Mouse (Mus musculus) limb, embryonic 14.5 days (tissue): ENCODE measurements at regions not wholly inside any gene's neighbourhood (a gene's known extent, or its start where the extent isn't known, plus 50 kb on each side); places are given as distances from the start of the nearest gene placed in this dataset.

ENCODE experiments used
- ATAC-seq: fragments of 200-750 bp; cut with Nextera tagmentation; 2 replicates; pipeline ENCODE4 v1.8.0; 2017; ENCODE audit warnings: low read depth, moderate number of reproducible peaks, moderate TSS enrichment; ENCODE audit not compliant: low FRiP score
- DNase-seq: peaks from one replicate; pipeline ENCODE4 v3.0.0-alpha.2; 2015; ENCODE audit warnings: low spot score
- H3K27ac ChIP-seq: fragments of 300-500 bp; sonication (generic); replicated peaks from 2 replicates; pipeline ENCODE4 v1.5.1; 2014; ENCODE audit warnings: low read depth, mild to moderate bottlenecking, low read length, moderate library complexity, mixed read lengths
- H3K27me3 ChIP-seq: fragments of 300-500 bp; sonication (generic); 2 replicates; pipeline ENCODE4 v1.6.1; 2014; ENCODE audit warnings: low read length, mixed read lengths; ENCODE audit not compliant: control insufficient read depth, insufficient read depth
- H3K36me3 ChIP-seq: fragments of 300-500 bp; sonication (generic); 2 replicates; pipeline ENCODE4 v1.6.1; 2014; ENCODE audit warnings: mild to moderate bottlenecking, low read length, moderate library complexity, mixed read lengths; ENCODE audit not compliant: control insufficient read depth, insufficient read depth
- H3K4me1 ChIP-seq: fragments of 300-500 bp; sonication (generic); 2 replicates; pipeline ENCODE4 v1.6.1; 2014; ENCODE audit warnings: antibody characterized with exemption, low read length, mixed read lengths; ENCODE audit not compliant: control insufficient read depth, insufficient read depth
- H3K4me2 ChIP-seq: fragments of 300-500 bp; sonication (generic); replicated peaks from 2 replicates; pipeline ENCODE4 v1.6.1; 2014; ENCODE audit warnings: low read depth, mild to moderate bottlenecking, low read length, moderate library complexity; ENCODE audit not compliant: severe bottlenecking
- H3K4me3 ChIP-seq: fragments of 300-500 bp; sonication (generic); replicated peaks from 2 replicates; pipeline ENCODE4 v1.5.1; 2014; ENCODE audit warnings: low read length
- H3K9ac ChIP-seq: fragments of 300-500 bp; sonication (generic); 2 replicates; pipeline ENCODE4 v1.6.1; 2014; ENCODE audit warnings: mild to moderate bottlenecking, low read depth, low read length, moderate library complexity; ENCODE audit not compliant: severe bottlenecking
- H3K9me3 ChIP-seq: fragments of 300-500 bp; sonication (generic); 2 replicates; pipeline ENCODE4 v1.6.1; 2016; ENCODE audit warnings: low read length; ENCODE audit not compliant: control insufficient read depth
- POLR2A ChIP-seq: fragments of 200-500 bp; IDR thresholded peaks from 2 replicates; pipeline ENCODE4 v1.8.0; 2012; ENCODE audit warnings: inconsistent platforms, mild to moderate bottlenecking, moderate library complexity, borderline replicate concordance; ENCODE audit not compliant: insufficient read depth, insufficient read length; ENCODE audit errors: extremely low read depth
- WGBS: fragments of 180-500 bp; shearing (Covaris S2); extraction: QIAGEN DNeasy Blood & Tissue Kit; methylation state at CpG from one replicate; pipeline ENCODE4 v1.1.7; 2014; 5-methylcytosine and 5-hydroxymethylcytosine counted together

GRCm38 (mm10) chr2:48432545-48432944 is 381.4 kb upstream of the Acvr2a start:
- Histone ChIP-seq H3K4me1 (no peaks in the 10 kb centered on the region), H3K9me3 (no peaks in the 10 kb centered on the region), H3K9ac (no peak overlapping the region), H3K4me2 (no peak overlapping the region), H3K27ac (no peak overlapping the region), H3K27me3 (no peaks in the 10 kb centered on the region), H3K36me3 (no peaks in the 10 kb centered on the region), H3K4me3 (no peak overlapping the region)
- no peak for TF ChIP-seq POLR2A
- 72% methylated on average over 1 of the region's 1 CpGs for WGBS
- DNase-seq (no peak), ATAC-seq (no peak)

GRCm38 (mm10) chr2:48441296-48441990 is 372.5 kb upstream of the Acvr2a start:
- 31% methylated on average over 11 of the region's 11 CpGs for WGBS
- Histone ChIP-seq H3K4me3 (no peak overlapping the region), H3K36me3 (no peaks in the 10 kb centered on the region), H3K4me1 (peaks cover 11% of the 10 kb centered on the region), H3K9ac (no peak overlapping the region), H3K27me3 (no peaks in the 10 kb centered on the region), H3K9me3 (no peaks in the 10 kb centered on the region), H3K27ac (no peak overlapping the region), H3K4me2 (no peak overlapping the region)
- ATAC-seq (peak; percentile 74; the same call in 1 of the 2 replicates), DNase-seq (peak; percentile 30)
- TF ChIP-seq POLR2A: no peak

- no peak for TF ChIP-seq POLR2A
- 45% methylated on average over 10 of the region's 10 CpGs for WGBS
- Histone ChIP-seq H3K9ac (no peak overlapping the region), H3K4me3 (no peak overlapping the region), H3K27ac (no peak overlapping the region), H3K9me3 (no peaks in the 10 kb centered on the region), H3K4me2 (no peak overlapping the region), H3K27me3 (no peaks in the 10 kb centered on the region), H3K4me1 (peaks cover 12% of the 10 kb centered on the region), H3K36me3 (no peaks in the 10 kb centered on the region)
- DNase-seq (no peak), ATAC-seq (no peak)
These were observed 371.8 kb upstream of the Acvr2a start for GRCm38 (mm10) chr2:48441991-48442544.

DNA sequence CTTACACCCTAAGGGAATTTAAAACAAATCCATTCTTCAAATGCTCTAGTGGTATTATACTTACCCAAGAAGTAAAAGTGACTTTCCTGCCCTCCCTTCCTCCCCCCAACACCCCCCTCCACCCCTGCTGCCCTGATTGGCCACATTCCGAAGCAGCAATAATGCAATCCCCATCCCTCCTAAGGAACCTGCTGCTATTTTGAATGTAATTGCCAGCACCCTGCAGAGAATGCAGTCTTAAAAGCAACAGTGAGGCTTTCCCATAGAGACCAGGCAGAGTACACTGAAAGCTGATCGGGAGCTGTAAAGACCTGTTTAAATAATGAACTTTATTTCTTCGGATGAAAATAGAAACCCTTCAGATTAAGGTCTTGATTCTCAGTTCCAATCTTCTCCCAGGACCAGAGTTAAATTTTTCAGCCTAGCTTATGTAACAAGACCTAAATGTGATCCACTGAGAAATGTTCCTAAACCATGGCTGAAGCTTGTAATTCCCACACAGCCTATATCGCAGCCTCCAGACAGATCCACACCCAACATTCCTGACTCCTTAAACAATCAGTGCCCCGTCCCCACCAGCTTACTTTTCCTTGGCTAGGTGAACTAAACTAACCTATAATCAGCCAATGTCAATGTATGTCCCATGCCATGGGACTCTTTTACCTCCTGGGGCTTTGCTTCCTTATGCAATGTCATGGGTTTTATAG is 367.9 kb upstream of the Acvr2a start:
- no peak for TF ChIP-seq POLR2A
- DNase-seq: peak; percentile 7
- Histone ChIP-seq H3K9me3 (no peaks in the 10 kb centered on the region), H3K4me3 (no peak overlapping the region), H3K27me3 (no peaks in the 10 kb centered on the region), H3K36me3 (no peaks in the 10 kb centered on the region), H3K9ac (no peak overlapping the region), H3K4me2 (no peak overlapping the region), H3K4me1 (peaks cover 12% of the 10 kb centered on the region), H3K27ac (no peak overlapping the region)
- ATAC-seq: no peak
- WGBS: 12% methylated on average over 5 of the region's 5 CpGs

- no peak overlapping the region for H3K9ac ChIP-seq
- 70% methylated on average over 5 of the region's 5 CpGs for WGBS
- H3K4me2 ChIP-seq: no peak overlapping the region
- DNase-seq (no peak), ATAC-seq (no peak)
- H3K27me3 ChIP-seq: no peaks in the 10 kb centered on the region
- H3K27ac ChIP-seq: no peak overlapping the region
- no peaks in the 10 kb centered on the region for H3K9me3 ChIP-seq
- no peak overlapping the region for H3K4me3 ChIP-seq
- TF ChIP-seq POLR2A: no peak
- no peaks in the 10 kb centered on the region for H3K36me3 ChIP-seq
- H3K4me1 ChIP-seq: peaks cover 6% of the 10 kb centered on the region
These were observed 367.3 kb upstream of the Acvr2a start for GRCm38 (mm10) chr2:48446617-48447016.
